Mouse (Mus musculus): ENCODE results near the gene Zp2. TPM values are rescaled to one million over a fixed set of nuclear protein-coding genes. Genes with fewer than 3 reads are reported as not detected.

The Zp2 gene
- total and polyA plus RNA-seq, 3 experiments = not detected

GRCm38 (mm10) chr7:120174723-120175504 is 29.8 kb upstream of the Zp2 start:
- no peaks in the 10 kb centered on the region for H3K79me2 ChIP-seq (ENCODE audit: control insufficient read depth, insufficient read depth, low read length, poor library complexity)
- H3K9ac ChIP-seq (ENCODE audit: control insufficient read depth, low read depth, low read length, poor library complexity, severe bottlenecking) = no peak overlapping the region
- no peaks in the 10 kb centered on the region for H3K9me3 ChIP-seq (replicated peaks; ENCODE audit: insufficient read depth, low read length)
- no peaks in the 10 kb centered on the region for H3K36me3 ChIP-seq (ENCODE audit: control insufficient read depth in 1 of 2, insufficient read depth in 2 of 2, low read length in 2 of 2)
- no peaks in the 10 kb centered on the region for H3K4me1 ChIP-seq (ENCODE audit: control insufficient read depth in 1 of 2, insufficient read depth in 2 of 2, low read length in 2 of 2)
- H3K27me3 ChIP-seq (ENCODE audit: control insufficient read depth in 1 of 2, insufficient read depth in 2 of 2, low read length in 2 of 2) = no peaks in the 10 kb centered on the region
- no peak overlapping the region for H3K4me3 ChIP-seq (ENCODE audit: control insufficient read depth in 1 of 2, insufficient read depth in 1 of 2, low read depth in 2 of 2, low read length in 2 of 2)
- DNase-seq (ENCODE audit: low read depth, low spot score) = no peak
- no peak for TF ChIP-seq TCF12 (IDR thresholded peaks at IDR 0.05; ENCODE audit: low read depth, low read length)
- no peak for TF ChIP-seq USF2 (IDR thresholded peaks at IDR 0.05; ENCODE audit: borderline replicate concordance in 1 of 2, insufficient read depth in 1 of 2, low read depth in 1 of 2, low read length in 2 of 2)
- no peak for TF ChIP-seq SIN3A (IDR thresholded peaks at IDR 0.05; ENCODE audit: low read length)
- no peak for TF ChIP-seq ELF1 (IDR thresholded peaks at IDR 0.05; ENCODE audit: low read depth, low read length)
- TF ChIP-seq EP300 (IDR thresholded peaks at IDR 0.05; ENCODE audit: low read depth in 1 of 2, low read length in 2 of 2) = no peak
- no peak for TF ChIP-seq SMC3 (IDR thresholded peaks at IDR 0.05; ENCODE audit: low read depth, low read length)
- no peak for TF ChIP-seq UBTF (IDR thresholded peaks at IDR 0.05; ENCODE audit: borderline replicate concordance, insufficient read depth, low read depth, low read length)
- no peak for TF ChIP-seq CHD2 (IDR thresholded peaks at IDR 0.05; ENCODE audit: low read length)
- TF ChIP-seq NELFE (IDR thresholded peaks at IDR 0.05; ENCODE audit: low read depth, low read length) = no peak
- TF ChIP-seq MAZ (IDR thresholded peaks at IDR 0.05; ENCODE audit: low read depth, low read length) = no peak
- no peak for TF ChIP-seq POLR2AphosphoS2 (IDR thresholded peaks at IDR 0.05; ENCODE audit: low read length)
- no peak for TF ChIP-seq BHLHE40 (IDR thresholded peaks at IDR 0.05; ENCODE audit: borderline replicate concordance, low read depth, low read length)
- no peak for TF ChIP-seq ZC3H11A (IDR thresholded peaks at IDR 0.05; ENCODE audit: low read depth, low read length)
- TF ChIP-seq MXI1 (IDR thresholded peaks at IDR 0.05; ENCODE audit: low read depth, low read length) = no peak
- TF ChIP-seq E2F4 (IDR thresholded peaks at IDR 0.05; ENCODE audit: borderline replicate concordance, low read depth, low read length) = no peak
- H3K27ac ChIP-seq (ENCODE audit: control insufficient read depth, low read depth, low read length) = no peak overlapping the region

GRCm38 (mm10) chr7:120173603-120174244 is 28.6 kb upstream of the Zp2 start, which contains the start of gene Anks4b:
TSS of gene Anks4b (plus strand) at chr7:120173858.
- no peaks in the 10 kb centered on the region for H3K4me1 ChIP-seq (ENCODE audit: control insufficient read depth in 1 of 2, insufficient read depth in 2 of 2, low read length in 2 of 2)
- no peaks in the 10 kb centered on the region for H3K36me3 ChIP-seq (ENCODE audit: control insufficient read depth in 1 of 2, insufficient read depth in 2 of 2, low read length in 2 of 2)
- no peak within 1 kb of the TSS for H3K27ac ChIP-seq (ENCODE audit: control insufficient read depth, low read depth, low read length)
- TF ChIP-seq ZKSCAN1 (IDR thresholded peaks at IDR 0.05; ENCODE audit: low read depth, low read length) (no peak), RAD21 (IDR thresholded peaks at IDR 0.05; ENCODE audit: low read depth, low read length) (no peak), MAZ (IDR thresholded peaks at IDR 0.05; ENCODE audit: low read depth, low read length) (no peak), ELF1 (IDR thresholded peaks at IDR 0.05; ENCODE audit: low read depth, low read length) (no peak), MYB (IDR thresholded peaks at IDR 0.05; ENCODE audit: low read depth, low read length) (no peak), UBTF (IDR thresholded peaks at IDR 0.05; ENCODE audit: borderline replicate concordance, insufficient read depth, low read depth, low read length) (no peak), GABPA (IDR thresholded peaks at IDR 0.05; ENCODE audit: low read depth, low read length) (no peak), SIN3A (IDR thresholded peaks at IDR 0.05; ENCODE audit: low read length) (no peak), USF1 (IDR thresholded peaks at IDR 0.05; ENCODE audit: low read depth, low read length) (no peak), ZMIZ1 (IDR thresholded peaks at IDR 0.05; ENCODE audit: low read depth, low read length) (no peak), POLR2AphosphoS5 (IDR thresholded peaks at IDR 0.05; ENCODE audit: borderline replicate concordance, low read depth, low read length) (no peak), SMC3 (IDR thresholded peaks at IDR 0.05; ENCODE audit: low read depth, low read length) (no peak), TBP (IDR thresholded peaks at IDR 0.05; ENCODE audit: low read depth, low read length) (no peak)
- H3K4me3 ChIP-seq (ENCODE audit: control insufficient read depth in 1 of 2, insufficient read depth in 1 of 2, low read depth in 2 of 2, low read length in 2 of 2) = no peak within 1 kb of the TSS
- H3K27me3 ChIP-seq (ENCODE audit: control insufficient read depth in 1 of 2, insufficient read depth in 2 of 2, low read length in 2 of 2) = no peaks in the 10 kb centered on the region
- no peak within 1 kb of the TSS for H3K9ac ChIP-seq (ENCODE audit: control insufficient read depth, low read depth, low read length, poor library complexity, severe bottlenecking)
- no peak for DNase-seq (ENCODE audit: low read depth, low spot score)
- H3K79me2 ChIP-seq (ENCODE audit: control insufficient read depth, insufficient read depth, low read length, poor library complexity) = no peaks in the 10 kb centered on the region
- H3K9me3 ChIP-seq (replicated peaks; ENCODE audit: insufficient read depth, low read length) = no peaks in the 10 kb centered on the region

All from MEL (cell line).